Mouse (Mus musculus): ENCODE measurements around the gene Rapgef4. TPM values are rescaled to one million over a fixed set of nuclear protein-coding genes. Genes with fewer than 3 reads are reported as not detected.
A peak's percentile ranks its signal among the peaks of the same experiment; 100 is the strongest.

The Rapgef4 gene
- polyA plus RNA-seq, 1 experiment from 2014 or later = 42.9 TPM

- H3K4me2 ChIP-seq = peak overlapping the region; percentile 23
- H3K27me3 ChIP-seq (replicated peaks) = no peaks in the 10 kb centered on the region
- no peaks in the 10 kb centered on the region for H3K9me3 ChIP-seq
- H3K4me1 ChIP-seq = peaks cover 18% of the 10 kb centered on the region
- ATAC-seq (replicated peaks) = no peak
- 0 out of 2 replicates have a peak overlapping the region, but pooled peaks have one; percentile 35 for H3K27ac ChIP-seq
- 54% methylated on average over 20 of the region's 20 CpGs for WGBS
- no peaks in the 10 kb centered on the region for H3K36me3 ChIP-seq (replicated peaks)
- H3K4me3 ChIP-seq = no peak overlapping the region
- no peak overlapping the region for H3K9ac ChIP-seq
Observed at GRCm38 (mm10) chr2:72093402-72094037, 112.5 kb downstream of the Rapgef4 start.

- ATAC-seq (replicated peaks) = no peak
- no peak overlapping the region for H3K9ac ChIP-seq
- H3K9me3 ChIP-seq = no peaks in the 10 kb centered on the region
- no peak overlapping the region for H3K4me3 ChIP-seq
- no peaks in the 10 kb centered on the region for H3K36me3 ChIP-seq (replicated peaks)
- H3K4me1 ChIP-seq = peaks cover 18% of the 10 kb centered on the region
- no peaks in the 10 kb centered on the region for H3K27me3 ChIP-seq (replicated peaks)
- H3K27ac ChIP-seq = no peak overlapping the region
- 92% methylated on average over 8 of the region's 8 CpGs for WGBS
- H3K4me2 ChIP-seq = no peak overlapping the region
Observed at GRCm38 (mm10) chr2:72094038-72094437, 113.0 kb downstream of the Rapgef4 start.

- H3K9me3 ChIP-seq = no peaks in the 10 kb centered on the region
- WGBS = 77% methylated on average over 7 of the region's 7 CpGs
- ATAC-seq (replicated peaks) = no peak
- H3K27me3 ChIP-seq (replicated peaks) = no peaks in the 10 kb centered on the region
- H3K27ac ChIP-seq = no peak overlapping the region
- H3K4me3 ChIP-seq = no peak overlapping the region
- H3K4me1 ChIP-seq = peaks cover 18% of the 10 kb centered on the region
- H3K36me3 ChIP-seq (replicated peaks) = no peaks in the 10 kb centered on the region
- H3K4me2 ChIP-seq = no peak overlapping the region
- no peak overlapping the region for H3K9ac ChIP-seq
Observed at GRCm38 (mm10) chr2:72094446-72094845, 113.4 kb downstream of the Rapgef4 start.

GRCm38 (mm10) chr2:72095002-72095401 is 114.0 kb downstream of the Rapgef4 start:
- ATAC-seq (replicated peaks) = no peak
- no peak overlapping the region for H3K27ac ChIP-seq
- no peaks in the 10 kb centered on the region for H3K36me3 ChIP-seq (replicated peaks)
- no peaks in the 10 kb centered on the region for H3K9me3 ChIP-seq
- H3K4me2 ChIP-seq = no peak overlapping the region
- no peak overlapping the region for H3K4me3 ChIP-seq
- no peak overlapping the region for H3K9ac ChIP-seq
- no peaks in the 10 kb centered on the region for H3K27me3 ChIP-seq (replicated peaks)
- peaks cover 18% of the 10 kb centered on the region for H3K4me1 ChIP-seq
- WGBS = 65% methylated on average over 6 of the region's 6 CpGs

- 42% methylated on average over 3 of the region's 3 CpGs for WGBS
- no peak overlapping the region for H3K4me3 ChIP-seq
- no peak for ATAC-seq (replicated peaks)
Observed at GRCm38 (mm10) chr2:72096345-72096744, 115.3 kb downstream of the Rapgef4 start.

GRCm38 (mm10) chr2:72098366-72098765 is 117.3 kb downstream of the Rapgef4 start:
- Histone ChIP-seq H3K4me1 (peaks cover 5% of the 10 kb centered on the region), H3K27me3 (replicated peaks) (no peaks in the 10 kb centered on the region), H3K4me3 (no peak overlapping the region), H3K4me2 (no peak overlapping the region), H3K27ac (no peak overlapping the region), H3K36me3 (replicated peaks) (no peaks in the 10 kb centered on the region), H3K9ac (no peak overlapping the region), H3K9me3 (no peaks in the 10 kb centered on the region)
- WGBS = 91% methylated on average over 8 of the region's 8 CpGs
- ATAC-seq (replicated peaks) = no peak

More at GRCm38 (mm10) chr2:72096345-72096744, 115.3 kb downstream of the Rapgef4 start:
- H3K4me1 ChIP-seq = peaks cover 18% of the 10 kb centered on the region
- H3K36me3 ChIP-seq (replicated peaks) = no peaks in the 10 kb centered on the region
- H3K27me3 ChIP-seq (replicated peaks) = no peaks in the 10 kb centered on the region
- H3K9me3 ChIP-seq = no peaks in the 10 kb centered on the region
- H3K9ac ChIP-seq = no peak overlapping the region
- no peak overlapping the region for H3K27ac ChIP-seq
- H3K4me2 ChIP-seq = no peak overlapping the region

- Histone ChIP-seq H3K9ac (no peak overlapping the region), H3K36me3 (replicated peaks) (no peaks in the 10 kb centered on the region), H3K9me3 (no peaks in the 10 kb centered on the region), H3K27me3 (replicated peaks) (no peaks in the 10 kb centered on the region), H3K4me2 (no peak overlapping the region), H3K4me3 (no peak overlapping the region), H3K27ac (no peak overlapping the region), H3K4me1 (peaks cover 9% of the 10 kb centered on the region)
- no peak for ATAC-seq (replicated peaks)
- 85% methylated on average over 8 of the region's 8 CpGs for WGBS
Observed at GRCm38 (mm10) chr2:72104604-72105003, 123.6 kb downstream of the Rapgef4 start.

GRCm38 (mm10) chr2:72107525-72108180 is 126.6 kb downstream of the Rapgef4 start:
- Histone ChIP-seq H3K4me1 (peaks cover 9% of the 10 kb centered on the region), H3K9me3 (no peaks in the 10 kb centered on the region), H3K4me3 (no peak overlapping the region), H3K27ac (no peak overlapping the region), H3K36me3 (replicated peaks) (no peaks in the 10 kb centered on the region), H3K4me2 (no peak overlapping the region), H3K27me3 (replicated peaks) (no peaks in the 10 kb centered on the region), H3K9ac (no peak overlapping the region)
- ATAC-seq (replicated peaks) = no peak
- 35% methylated on average over 12 of the region's 12 CpGs for WGBS

- Histone ChIP-seq H3K9me3 (no peaks in the 10 kb centered on the region), H3K27ac (no peak overlapping the region), H3K4me3 (no peak overlapping the region), H3K27me3 (replicated peaks) (no peaks in the 10 kb centered on the region), H3K4me1 (peaks cover 9% of the 10 kb centered on the region), H3K36me3 (replicated peaks) (no peaks in the 10 kb centered on the region), H3K4me2 (no peak overlapping the region), H3K9ac (no peak overlapping the region)
- no peak for ATAC-seq (replicated peaks)
- WGBS = 59% methylated on average over 4 of the region's 4 CpGs
Observed at GRCm38 (mm10) chr2:72108448-72109312, 127.6 kb downstream of the Rapgef4 start.

- Histone ChIP-seq H3K9ac (no peak overlapping the region), H3K27me3 (replicated peaks) (no peaks in the 10 kb centered on the region), H3K36me3 (replicated peaks) (no peaks in the 10 kb centered on the region), H3K27ac (no peak overlapping the region), H3K4me2 (no peak overlapping the region), H3K9me3 (no peaks in the 10 kb centered on the region), H3K4me3 (no peak overlapping the region), H3K4me1 (peaks cover 9% of the 10 kb centered on the region)
- WGBS = 92% methylated on average over 5 of the region's 5 CpGs
- no peak for ATAC-seq (replicated peaks)
Observed at GRCm38 (mm10) chr2:72110404-72110803, 129.4 kb downstream of the Rapgef4 start.

GRCm38 (mm10) chr2:72113716-72114115 is 132.7 kb downstream of the Rapgef4 start:
- no peaks in the 10 kb centered on the region for H3K36me3 ChIP-seq (replicated peaks)
- no peak overlapping the region for H3K9ac ChIP-seq
- H3K27me3 ChIP-seq (replicated peaks) = no peaks in the 10 kb centered on the region
- H3K9me3 ChIP-seq = no peaks in the 10 kb centered on the region
- no peak overlapping the region for H3K4me2 ChIP-seq
- H3K4me1 ChIP-seq = no peaks in the 10 kb centered on the region
- no peak overlapping the region for H3K4me3 ChIP-seq
- H3K27ac ChIP-seq = no peak overlapping the region
- no peak for ATAC-seq (replicated peaks)
- 80% methylated on average over 5 of the region's 5 CpGs for WGBS

- ATAC-seq (replicated peaks) = no peak
- WGBS = 80% methylated on average over 4 of the region's 4 CpGs
- Histone ChIP-seq H3K9me3 (no peaks in the 10 kb centered on the region), H3K27ac (no peak overlapping the region), H3K4me3 (no peak overlapping the region), H3K9ac (no peak overlapping the region), H3K4me2 (no peak overlapping the region), H3K36me3 (replicated peaks) (no peaks in the 10 kb centered on the region), H3K4me1 (no peaks in the 10 kb centered on the region), H3K27me3 (replicated peaks) (no peaks in the 10 kb centered on the region)
Observed at GRCm38 (mm10) chr2:72114148-72114559, 133.1 kb downstream of the Rapgef4 start.
